Mouse (Mus musculus): Measurements from ENCODE around the gene Tmem53. TPM values are rescaled to one million over a fixed set of nuclear protein-coding genes. Genes with fewer than 3 reads are reported as not detected.

The Tmem53 gene
- polyA plus RNA-seq, 1 experiment: 0.06 TPM

- H3K36me3 ChIP-seq (ENCODE audit: control insufficient read depth): no peaks in the 10 kb centered on the region
- H3K27me3 ChIP-seq (ENCODE audit: control insufficient read depth): peaks cover 3% of the 10 kb centered on the region; the same call in 1 of the 2 replicates
- TF ChIP-seq GATA1 (IDR thresholded peaks at IDR 0.05; ENCODE audit: low read length) (no peak), TAL1 (IDR thresholded peaks at IDR 0.05; ENCODE audit: low read length) (no peak)
- H3K4me3 ChIP-seq (replicated peaks): no peak overlapping the region
- no peaks in the 10 kb centered on the region for H3K9me3 ChIP-seq (ENCODE audit: control insufficient read depth, low read length)
- H3K4me1 ChIP-seq (ENCODE audit: control insufficient read depth): no peaks in the 10 kb centered on the region
Observed at GRCm38 (mm10) chr4:117261222-117261621, 9.5 kb downstream of the Tmem53 start.

- Histone ChIP-seq H3K9me3 (ENCODE audit: control insufficient read depth, low read length) (no peaks in the 10 kb centered on the region), H3K36me3 (ENCODE audit: control insufficient read depth) (no peaks in the 10 kb centered on the region), H3K4me1 (ENCODE audit: control insufficient read depth) (no peaks in the 10 kb centered on the region), H3K4me3 (replicated peaks) (no peak overlapping the region), H3K27me3 (ENCODE audit: control insufficient read depth) (peaks cover 3% of the 10 kb centered on the region; the same call in 1 of the 2 replicates)
- TF ChIP-seq TAL1 (IDR thresholded peaks at IDR 0.05; ENCODE audit: low read length) (no peak), GATA1 (IDR thresholded peaks at IDR 0.05; ENCODE audit: low read length) (no peak)
Observed at GRCm38 (mm10) chr4:117262101-117262913, 10.6 kb downstream of the Tmem53 start.

DNA sequence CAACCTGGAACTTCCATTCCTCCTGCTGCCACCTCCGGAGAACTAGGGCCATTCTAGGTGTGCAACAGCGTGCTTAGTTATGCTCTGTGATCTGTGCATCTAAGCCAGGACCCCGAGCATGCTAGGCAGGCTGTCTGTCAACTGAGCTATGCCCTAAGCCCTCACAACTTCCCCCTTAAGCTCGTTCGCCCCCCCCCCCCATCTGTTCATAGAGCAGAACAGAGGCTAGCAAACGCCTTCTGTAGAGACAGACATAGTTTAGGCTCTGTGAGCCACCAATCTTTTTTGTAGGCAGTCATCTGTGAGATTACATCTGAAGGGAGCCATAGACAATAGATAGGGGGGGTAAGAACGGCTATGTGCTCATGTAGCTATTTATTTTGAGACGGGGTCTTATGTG is 11.2 kb downstream of the Tmem53 start:
- no peak for TF ChIP-seq GATA1 (IDR thresholded peaks at IDR 0.05; ENCODE audit: low read length)
- no peak for TF ChIP-seq TAL1 (IDR thresholded peaks at IDR 0.05; ENCODE audit: low read length)
- no peak overlapping the region for H3K4me3 ChIP-seq (replicated peaks)
- H3K36me3 ChIP-seq (ENCODE audit: control insufficient read depth): no peaks in the 10 kb centered on the region; the same call in 1 of the 2 replicates
- no peaks in the 10 kb centered on the region for H3K4me1 ChIP-seq (ENCODE audit: control insufficient read depth)
- H3K9me3 ChIP-seq (ENCODE audit: control insufficient read depth, low read length): no peaks in the 10 kb centered on the region
- H3K27me3 ChIP-seq (ENCODE audit: control insufficient read depth): peaks cover 3% of the 10 kb centered on the region; the same call in 1 of the 2 replicates

DNA sequence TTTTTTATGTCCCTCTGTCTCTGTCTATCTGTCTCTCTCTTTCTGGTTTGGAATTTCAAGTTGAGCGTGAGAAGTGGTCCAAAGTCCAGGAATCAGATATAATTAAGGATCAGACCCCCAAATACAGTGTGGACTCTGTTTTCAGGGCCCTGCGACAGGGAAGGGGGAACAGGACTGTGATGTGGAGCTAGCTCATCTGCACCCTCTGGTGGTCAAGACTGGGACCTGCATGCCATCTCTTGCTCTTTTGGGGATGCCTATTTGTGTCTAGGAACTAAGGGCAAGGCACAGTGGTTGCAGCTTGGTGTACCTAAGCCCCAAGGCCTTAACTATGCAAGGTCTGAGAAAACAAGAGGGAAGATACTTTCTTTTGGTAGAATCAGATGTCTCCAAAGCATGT is 15.5 kb downstream of the Tmem53 start:
- H3K36me3 ChIP-seq (ENCODE audit: control insufficient read depth): peaks cover 12% of the 10 kb centered on the region
- no peaks in the 10 kb centered on the region for H3K9me3 ChIP-seq (ENCODE audit: control insufficient read depth, low read length)
- TF ChIP-seq GATA1 (IDR thresholded peaks at IDR 0.05; ENCODE audit: low read length) (no peak), TAL1 (IDR thresholded peaks at IDR 0.05; ENCODE audit: low read length) (no peak)
- no peak overlapping the region for H3K4me3 ChIP-seq (replicated peaks)
- no peaks in the 10 kb centered on the region for H3K27me3 ChIP-seq (ENCODE audit: control insufficient read depth)
- H3K4me1 ChIP-seq (ENCODE audit: control insufficient read depth): no peaks in the 10 kb centered on the region

GRCm38 (mm10) chr4:117267831-117268437 is 16.2 kb downstream of the Tmem53 start:
- TF ChIP-seq TAL1 (IDR thresholded peaks at IDR 0.05; ENCODE audit: low read length) (no peak), GATA1 (IDR thresholded peaks at IDR 0.05; ENCODE audit: low read length) (no peak)
- H3K27me3 ChIP-seq (ENCODE audit: control insufficient read depth): no peaks in the 10 kb centered on the region
- peaks cover 19% of the 10 kb centered on the region for H3K36me3 ChIP-seq (ENCODE audit: control insufficient read depth)
- no peaks in the 10 kb centered on the region for H3K9me3 ChIP-seq (ENCODE audit: control insufficient read depth, low read length)
- no peaks in the 10 kb centered on the region for H3K4me1 ChIP-seq (ENCODE audit: control insufficient read depth)
- no peak overlapping the region for H3K4me3 ChIP-seq (replicated peaks)

- peaks cover 42% of the 10 kb centered on the region for H3K36me3 ChIP-seq (ENCODE audit: control insufficient read depth)
Observed at GRCm38 (mm10) chr4:117270278-117270677, 18.5 kb downstream of the Tmem53 start.

GRCm38 (mm10) chr4:117272459-117272858 is 20.7 kb downstream of the Tmem53 start:
- TF ChIP-seq GATA1 (IDR thresholded peaks at IDR 0.05; ENCODE audit: low read length) (no peak), TAL1 (IDR thresholded peaks at IDR 0.05; ENCODE audit: low read length) (no peak)
- no peaks in the 10 kb centered on the region for H3K4me1 ChIP-seq (ENCODE audit: control insufficient read depth)

More at GRCm38 (mm10) chr4:117270278-117270677, 18.5 kb downstream of the Tmem53 start:
- H3K27me3 ChIP-seq (ENCODE audit: control insufficient read depth): no peaks in the 10 kb centered on the region
- peaks cover 11% of the 10 kb centered on the region for H3K9me3 ChIP-seq (ENCODE audit: control insufficient read depth, low read length)
- TF ChIP-seq TAL1 (IDR thresholded peaks at IDR 0.05; ENCODE audit: low read length) (no peak), GATA1 (IDR thresholded peaks at IDR 0.05; ENCODE audit: low read length) (no peak)
- H3K4me3 ChIP-seq (replicated peaks): no peak overlapping the region
- H3K4me1 ChIP-seq (ENCODE audit: control insufficient read depth): no peaks in the 10 kb centered on the region

GRCm38 (mm10) chr4:117274720-117275119 is 23.0 kb downstream of the Tmem53 start:
- no peaks in the 10 kb centered on the region for H3K4me1 ChIP-seq (ENCODE audit: control insufficient read depth)
- H3K4me3 ChIP-seq (replicated peaks): no peak overlapping the region
- H3K36me3 ChIP-seq (ENCODE audit: control insufficient read depth): peaks cover 86% of the 10 kb centered on the region
- TF ChIP-seq TAL1 (IDR thresholded peaks at IDR 0.05; ENCODE audit: low read length) (no peak), GATA1 (IDR thresholded peaks at IDR 0.05; ENCODE audit: low read length) (no peak)
- no peaks in the 10 kb centered on the region for H3K27me3 ChIP-seq (ENCODE audit: control insufficient read depth)
- peaks cover 14% of the 10 kb centered on the region for H3K9me3 ChIP-seq (ENCODE audit: control insufficient read depth, low read length)

More at GRCm38 (mm10) chr4:117272459-117272858, 20.7 kb downstream of the Tmem53 start:
- H3K36me3 ChIP-seq (ENCODE audit: control insufficient read depth): peaks cover 64% of the 10 kb centered on the region
- no peak overlapping the region for H3K4me3 ChIP-seq (replicated peaks)
- no peaks in the 10 kb centered on the region for H3K27me3 ChIP-seq (ENCODE audit: control insufficient read depth)
- peaks cover 14% of the 10 kb centered on the region for H3K9me3 ChIP-seq (ENCODE audit: control insufficient read depth, low read length)

DNA sequence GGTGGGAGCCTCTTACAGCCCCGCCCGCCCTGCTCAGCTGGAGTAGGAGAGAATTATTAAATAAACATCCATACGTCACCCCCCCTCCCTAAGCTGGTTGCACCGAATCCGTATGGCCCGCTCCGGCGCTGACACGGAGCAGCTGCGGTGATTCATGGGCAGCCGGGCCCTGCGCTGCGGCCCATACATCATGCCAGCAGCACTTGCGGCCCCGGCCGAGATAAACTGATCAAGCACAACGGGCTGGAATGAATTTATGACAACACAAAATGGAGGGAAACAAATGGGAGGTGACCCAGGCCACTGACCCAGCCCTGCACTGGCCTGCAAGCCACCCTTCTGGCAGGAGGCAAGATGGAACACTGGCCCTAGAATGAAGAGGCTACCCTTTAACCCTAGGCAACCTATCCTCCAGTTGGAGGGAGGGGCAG is 24.5 kb downstream of the Tmem53 start:
- no peak overlapping the region for H3K4me3 ChIP-seq (replicated peaks)
- H3K27me3 ChIP-seq (ENCODE audit: control insufficient read depth): no peaks in the 10 kb centered on the region
- peaks cover 100% of the 10 kb centered on the region for H3K36me3 ChIP-seq (ENCODE audit: control insufficient read depth)
- TF ChIP-seq TAL1 (IDR thresholded peaks at IDR 0.05; ENCODE audit: low read length) (no peak), GATA1 (IDR thresholded peaks at IDR 0.05; ENCODE audit: low read length) (no peak)
- H3K9me3 ChIP-seq (ENCODE audit: control insufficient read depth, low read length): peaks cover 14% of the 10 kb centered on the region
- H3K4me1 ChIP-seq (ENCODE audit: control insufficient read depth): no peaks in the 10 kb centered on the region

Measured in erythroblast, embryonic 14.5 days (primary cell).